Comparison of ENCODE assay signal across 9 mouse cellular contexts in the genomic region with DNA sequence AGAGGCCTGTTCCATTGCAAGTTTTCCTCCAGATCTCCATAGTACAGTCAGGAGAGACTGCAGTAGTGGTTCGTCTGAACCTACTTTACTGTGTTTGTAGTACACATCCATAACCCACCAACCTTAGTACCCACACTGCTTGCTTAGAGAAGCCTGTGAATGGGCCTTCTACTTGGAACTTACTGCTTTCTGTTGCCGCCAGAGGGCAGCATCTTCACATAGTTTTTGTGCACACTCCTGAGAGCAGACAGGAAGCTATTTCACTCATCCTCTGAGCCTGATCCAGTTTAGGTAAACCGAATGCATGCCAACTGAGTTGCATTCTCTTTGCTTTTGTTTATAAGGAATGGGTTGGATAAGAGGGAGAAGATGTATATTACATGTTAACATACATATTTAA.
DNase-seq lines count a peak whose midpoint lies in the region; ATAC-seq and TF ChIP-seq lines count a peak whose summit lies in the region.
"Had no signal": no experiment of that assay in that cellular context is flagged by ENCODE, and none has a peak within 500 bp of the region (broad histone marks: within the 10 kb centered on the region; RNA-seq: fewer than 3 reads in every experiment).

No protein-coding gene starts in this region.

- TF ChIP-seq EP300 in heart, postnatal 0 days (IDR thresholded peaks at IDR 0.05; ENCODE audit: low read depth), result no peak

- H3K9me3 ChIP-seq in embryonic facial prominence, embryonic 13.5 days, result no peaks in the 10 kb centered on the region
- no peaks in the 10 kb centered on the region for H3K9me3 ChIP-seq in heart, postnatal 0 days (replicated peaks; ENCODE audit: control insufficient read depth, low read length)
- H3K9me3 ChIP-seq: lung, embryonic 15.5 days had no signal

- peak; percentile 59 for ATAC-seq in embryonic facial prominence, embryonic 13.5 days (ENCODE audit: insufficient number of reproducible peaks, insufficient read depth, low FRiP score, low TSS enrichment, low read depth)
- 0 out of 2 replicates have a peak, but pooled peaks have one; percentile 51 for ATAC-seq in heart, postnatal 0 days (ENCODE audit: insufficient read depth, low read depth)

- H3K4me3 ChIP-seq in embryonic facial prominence, embryonic 13.5 days, result no peak overlapping the region
- H3K4me3 ChIP-seq in heart, postnatal 0 days (ENCODE audit: low read depth, low read length), result no peak overlapping the region
- H3K4me3 ChIP-seq: lung, embryonic 15.5 days had no signal

- TF ChIP-seq CTCF in heart, postnatal 0 days (IDR thresholded peaks at IDR 0.05; ENCODE audit: low read depth), result peak; percentile 90

- no peak overlapping the region for H3K9ac ChIP-seq in embryonic facial prominence, embryonic 13.5 days
- H3K9ac ChIP-seq in heart, postnatal 0 days (replicated peaks; ENCODE audit: low read depth, low read length), result no peak overlapping the region
- H3K9ac ChIP-seq: lung, embryonic 15.5 days had no signal

- no peaks in the 10 kb centered on the region for H3K36me3 ChIP-seq in embryonic facial prominence, embryonic 13.5 days
- H3K36me3 ChIP-seq in heart, postnatal 0 days (replicated peaks; ENCODE audit: control insufficient read depth, insufficient read depth, low read length), result no peaks in the 10 kb centered on the region
- H3K36me3 ChIP-seq: lung, embryonic 15.5 days had no signal

- H3K4me1 ChIP-seq in embryonic facial prominence, embryonic 13.5 days, result 0 out of 2 replicates have a peak, but pooled peaks cover 7% of the 10 kb centered on the region
- H3K4me1 ChIP-seq in heart, postnatal 0 days (ENCODE audit: control insufficient read depth, insufficient read depth), result no peaks in the 10 kb centered on the region
- H3K4me1 ChIP-seq: lung, embryonic 15.5 days had no signal

- peak; percentile 82 for DNase-seq in ES-CJ7 (ENCODE audit: low read depth, low spot score)
- peak; percentile 79 for DNase-seq in adrenal gland, postnatal 25 days
- DNase-seq in heart, postnatal 0 days (ENCODE audit: low spot score), result peak; percentile 73
- peak; percentile 80 for DNase-seq in layer of hippocampus, adult 9-10 months (ENCODE audit: low spot score)
- peak; percentile 92 for DNase-seq in lung, postnatal 36 days
- peak; percentile 87 for DNase-seq in right cerebral cortex, adult 18-20 months
- peak; percentile 21 for DNase-seq in yolk sac, embryonic 10.5 days (ENCODE audit: low spot score)

- H3K27ac ChIP-seq in embryonic facial prominence, embryonic 13.5 days, result no peak overlapping the region
- H3K27ac ChIP-seq in heart, postnatal 0 days (ENCODE audit: low read depth), result no peak overlapping the region
- H3K27ac ChIP-seq: lung, embryonic 15.5 days had no signal

- H3K27me3 ChIP-seq in embryonic facial prominence, embryonic 13.5 days, result no peaks in the 10 kb centered on the region
- H3K27me3 ChIP-seq in heart, postnatal 0 days (ENCODE audit: control insufficient read depth, insufficient read depth, low read length), result no peaks in the 10 kb centered on the region
- H3K27me3 ChIP-seq: lung, embryonic 15.5 days had no signal

- no peak overlapping the region for H3K4me2 ChIP-seq in embryonic facial prominence, embryonic 13.5 days
- H3K4me2 ChIP-seq in heart, postnatal 0 days (ENCODE audit: low read depth, low read length), result no peak overlapping the region
- H3K4me2 ChIP-seq: lung, embryonic 15.5 days had no signal

- 17% methylated on average over 3 of the region's 3 CpGs for WGBS in embryonic facial prominence, embryonic 13.5 days
- WGBS in heart, postnatal 0 days, result 17% methylated on average over 3 of the region's 3 CpGs

Comparison
In these comparisons a context has a peak if more than half of its experiments do, and no peak if none do; other contexts are left out.
1. DNase-seq: peak in every context shown above with its lines; median percentile 92 in lung, postnatal 36 days; 87 in right cerebral cortex, adult 18-20 months; 82 in ES-CJ7; 80 in layer of hippocampus, adult 9-10 months; 79 in adrenal gland, postnatal 25 days; 73 in heart, postnatal 0 days; 21 in yolk sac, embryonic 10.5 days.